Mouse (Mus musculus) erythroblast, embryonic 14.5 days (primary cell): ENCODE data around the gene Chst7. TPM values are rescaled to one million over a fixed set of nuclear protein-coding genes. Genes with fewer than 3 reads are reported as not detected.

Experiments
- H3K27me3 ChIP-seq: 2 replicates; pipeline ENCODE4 v1.6.1; 2012; ENCODE audit warnings: inconsistent platforms; ENCODE audit not compliant: control insufficient read depth
- H3K36me3 ChIP-seq: 2 replicates; pipeline ENCODE4 v1.6.1; 2012; ENCODE audit warnings: mild to moderate bottlenecking, inconsistent platforms; ENCODE audit not compliant: control insufficient read depth
- H3K4me1 ChIP-seq: 2 replicates; pipeline ENCODE4 v1.6.1; 2012; ENCODE audit warnings: inconsistent platforms; ENCODE audit not compliant: control insufficient read depth
- H3K4me3 ChIP-seq: replicated peaks from 2 replicates; pipeline ENCODE3; 2012; ENCODE audit warnings: moderate library complexity, mild to moderate bottlenecking, inconsistent platforms
- H3K9me3 ChIP-seq: 2 replicates; pipeline ENCODE4 v1.6.1; 2012; ENCODE audit warnings: low read length, inconsistent platforms, mixed read lengths; ENCODE audit not compliant: control insufficient read depth
- GATA1 ChIP-seq: IDR thresholded peaks from 2 replicates; pipeline ENCODE4 v1.6.1; 2012; ENCODE audit warnings: low read length, inconsistent platforms, mixed read lengths
- TAL1 ChIP-seq: IDR thresholded peaks from 3 replicates; pipeline ENCODE4 v1.6.1; 2012; ENCODE audit warnings: low read length, inconsistent platforms, mixed read lengths
- polyA plus RNA-seq: library from polyadenylated mRNA; stranded (reverse); fragments of >175 nt; gene quantifications from 2 replicates; pipeline ENCODE4 v1.2.3, GENCODE M21; 2012

Chst7 gene
- polyA plus RNA-seq, 1 experiment, result 0.02 TPM

DNA sequence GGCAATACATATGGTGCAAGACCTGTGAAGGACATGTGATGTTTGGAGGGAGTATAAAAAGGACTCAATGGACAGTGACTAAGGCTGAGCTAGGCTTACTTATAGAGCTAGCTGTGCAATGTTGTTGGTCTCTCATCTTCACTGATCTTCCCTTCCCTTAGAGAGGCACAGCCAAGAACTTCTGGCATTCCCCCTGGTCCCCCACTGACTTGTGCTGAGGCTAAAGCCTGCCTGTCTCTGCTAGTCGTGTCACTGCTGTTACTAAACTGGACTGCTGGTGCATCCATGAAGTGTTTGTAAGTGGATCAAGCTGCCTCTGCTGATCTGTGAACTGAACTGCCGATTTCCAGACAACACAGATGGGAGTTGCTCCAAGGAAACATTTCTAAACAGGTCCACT, 66.1 kb downstream of the Chst7 start:
- Histone ChIP-seq H3K4me3 (no peak overlapping the region), H3K4me1 (no peaks in the 10 kb centered on the region), H3K36me3 (no peaks in the 10 kb centered on the region), H3K27me3 (no peaks in the 10 kb centered on the region), H3K9me3 (no peaks in the 10 kb centered on the region)
- no peak for TF ChIP-seq TAL1
- TF ChIP-seq GATA1, result no peak

DNA sequence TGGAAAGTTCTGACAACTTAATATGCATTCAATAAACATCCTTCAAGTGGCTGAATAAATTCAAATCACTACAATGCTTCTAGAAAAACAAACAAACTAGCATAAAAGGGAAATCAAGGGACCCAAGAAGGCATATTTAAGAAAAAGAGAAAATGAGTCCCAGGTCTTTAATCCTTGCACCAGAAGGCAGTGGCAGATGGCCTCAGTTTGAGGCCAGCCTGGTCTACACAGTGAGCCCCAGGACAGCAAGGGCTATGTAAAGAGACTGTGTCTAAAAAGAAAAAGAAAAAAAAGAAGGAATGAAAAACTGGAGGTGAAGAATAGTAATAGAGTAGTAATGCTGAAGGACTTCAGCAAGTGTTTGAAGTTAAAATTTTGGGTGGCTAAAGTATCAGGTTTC, 69.6 kb downstream of the Chst7 start:
- Histone ChIP-seq H3K4me3 (no peak overlapping the region), H3K36me3 (no peaks in the 10 kb centered on the region), H3K9me3 (no peaks in the 10 kb centered on the region), H3K27me3 (no peaks in the 10 kb centered on the region), H3K4me1 (no peaks in the 10 kb centered on the region)
- TF ChIP-seq GATA1 (no peak), TAL1 (no peak)

DNA sequence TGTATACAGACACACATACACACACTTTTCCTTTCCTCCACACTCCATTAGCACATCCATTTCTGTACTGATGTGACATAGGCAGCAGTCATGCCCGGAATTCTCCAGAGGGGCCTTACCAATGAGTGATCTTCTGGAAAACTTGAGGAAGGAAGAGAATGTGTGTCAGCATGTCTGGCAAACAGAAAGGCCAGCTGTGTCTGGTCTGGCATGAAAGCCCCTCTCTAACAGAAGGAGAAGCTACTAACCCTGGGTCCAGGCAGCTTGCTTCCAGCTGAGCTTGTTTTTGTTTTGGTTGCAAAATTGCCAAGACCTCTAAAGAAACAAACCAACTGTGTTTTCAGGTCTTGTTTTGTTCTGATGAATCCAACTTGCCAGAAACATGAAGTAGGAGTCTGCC, 70.1 kb downstream of the Chst7 start:
- TF ChIP-seq GATA1 (no peak), TAL1 (no peak)
- H3K4me1 ChIP-seq, result no peaks in the 10 kb centered on the region
- H3K36me3 ChIP-seq, result no peaks in the 10 kb centered on the region
- H3K4me3 ChIP-seq, result no peak overlapping the region
- no peaks in the 10 kb centered on the region for H3K27me3 ChIP-seq
- H3K9me3 ChIP-seq, result no peaks in the 10 kb centered on the region

Other genes with a start within 250 kb of the Chst7 start
- gene Slc9a7, start 232.2 kb downstream of the Chst7 start, polyA plus RNA-seq, result not detected in 2 replicates